In genomic region chr7:123359101-123359500, GRCm38 (mm10) we compare ENCODE assay signal across 15 mouse cellular contexts. TPM values are rescaled to one million over a fixed set of nuclear protein-coding genes. Genes with fewer than 3 reads are reported as not detected.
DNase-seq lines count a peak whose midpoint lies in the region; TF ChIP-seq lines count a peak whose summit lies in the region.
"Had no signal": no experiment of that assay in that cellular context is flagged by ENCODE, and none has a peak within 500 bp of the region (broad histone marks: within the 10 kb centered on the region; RNA-seq: fewer than 3 reads in every experiment).

No protein-coding gene starts in this region.

- intact Hi-C loops in left cerebral cortex, postnatal 4 days (cut with DNase I), result no loop called here
- intact Hi-C loops in left cerebral cortex, adult 2 months (cut with DNase I), result no loop called here
- intact Hi-C loops in gastrocnemius, postnatal 14 days (cut with DNase I; ENCODE audit: low total_unique reads), result no loop called here

- H3K4me1 ChIP-seq in embryonic facial prominence, embryonic 10.5 days, result 0 out of 2 replicates have a peak, but pooled peaks cover 4% of the 10 kb centered on the region
- H3K4me1 ChIP-seq: stomach, embryonic 15.5 days had no signal

- no peaks in the 10 kb centered on the region for H3K9me3 ChIP-seq in embryonic facial prominence, embryonic 10.5 days
- H3K9me3 ChIP-seq: neural tube, embryonic 13.5 days; stomach, embryonic 15.5 days had no signal

- TF ChIP-seq CTCF in left cerebral cortex, adult 2 months (IDR thresholded peaks at IDR 0.05), result no peak

- no peaks in the 10 kb centered on the region for H3K27me3 ChIP-seq in embryonic facial prominence, embryonic 10.5 days (replicated peaks; ENCODE audit: low read depth, poor library complexity, severe bottlenecking)
- H3K27me3 ChIP-seq: neural tube, embryonic 13.5 days; stomach, embryonic 15.5 days had no signal

- H3K27ac ChIP-seq in left cerebral cortex, adult 2 months, result no peak overlapping the region
- no peak overlapping the region for H3K27ac ChIP-seq in embryonic facial prominence, embryonic 10.5 days (replicated peaks)
- H3K27ac ChIP-seq: neural tube, embryonic 13.5 days; stomach, embryonic 15.5 days had no signal

- 78% methylated on average over 7 of the region's 7 CpGs for WGBS in embryonic facial prominence, embryonic 10.5 days

- peak; percentile 40 for DNase-seq in left cerebral cortex, postnatal 4 days
- no peak for DNase-seq in left cerebral cortex, adult 2 months (ENCODE audit: extremely low spot score in 1 of 2, low spot score in 2 of 2)
- DNase-seq in cerebellum, adult 11-12 months, result peak; percentile 74
- DNase-seq in cerebellum, adult 9-11 months, result peak; percentile 77
- DNase-seq in retina, embryonic 14.5 days (ENCODE audit: low spot score), result peak; percentile 72
- no peak for DNase-seq in gastrocnemius, postnatal 14 days
- no peak for DNase-seq in embryonic facial prominence, embryonic 10.5 days (ENCODE audit: low spot score)
- DNase-seq: adrenal gland, postnatal 36 days; lung, adult 2 months; lung, postnatal 36 days; right cerebral cortex, adult 18-20 months; spleen, adult 18-20 months had no signal

- no peak overlapping the region for H3K4me3 ChIP-seq in left cerebral cortex, adult 2 months
- no peak overlapping the region for H3K4me3 ChIP-seq in embryonic facial prominence, embryonic 10.5 days
- H3K4me3 ChIP-seq: erythroblast, embryonic 14.5 days; neural tube, embryonic 13.5 days; stomach, embryonic 15.5 days had no signal

- peaks cover 26% of the 10 kb centered on the region for H3K36me3 ChIP-seq in embryonic facial prominence, embryonic 10.5 days (replicated peaks)
- H3K36me3 ChIP-seq: neural tube, embryonic 13.5 days; stomach, embryonic 15.5 days had no signal

RNA-seq across cellular contexts. Expression of gene Lcmt1, which starts 10.5 kb away (rescaled TPM):
- total RNA-seq in left cerebral cortex, postnatal 4 days (2021), result 10 to 100 TPM; 87.9 to 93.3 TPM
- total RNA-seq in left cerebral cortex, adult 2 months (2021), result 10 to 100 TPM; 82.1 to 88.2 TPM
- total RNA-seq in gastrocnemius, postnatal 14 days (2021), result 10 to 100 TPM; 24.2 to 25.3 TPM
- polyA plus RNA-seq in embryonic facial prominence, embryonic 10.5 days (2016; fragmentation: Nextera tagmentation; extraction: Ambion mirVana), result 49.6 and 53.5 TPM in 2 replicates

RNA-seq across cellular contexts. Expression of gene Arhgap17, which starts 10.6 kb away (rescaled TPM):
- total RNA-seq in left cerebral cortex, postnatal 4 days (2021), result 10 to 100 TPM; 13.1 to 17.0 TPM
- total RNA-seq in left cerebral cortex, adult 2 months (2021), result 10 to 100 TPM; 20.3 to 22.1 TPM
- total RNA-seq in gastrocnemius, postnatal 14 days (2021), result 10 to 100 TPM; 16.4 to 19.0 TPM
- 28.5 and 32.3 TPM in 2 replicates for polyA plus RNA-seq in embryonic facial prominence, embryonic 10.5 days (2016; fragmentation: Nextera tagmentation; extraction: Ambion mirVana)

Comparison
In these comparisons a context has a peak if more than half of its experiments do, and no peak if none do; other contexts are left out.
1. DNase-seq: peak in left cerebral cortex, postnatal 4 days (single experiment), cerebellum, adult 11-12 months (single experiment), cerebellum, adult 9-11 months (single experiment) and retina, embryonic 14.5 days (single experiment); none in left cerebral cortex, adult 2 months (0 of 2), gastrocnemius, postnatal 14 days (single experiment) and embryonic facial prominence, embryonic 10.5 days (single experiment).